Mouse (Mus musculus): Measurements from ENCODE around the gene Gtf2ird2. TPM values are rescaled to one million over a fixed set of nuclear protein-coding genes. Genes with fewer than 3 reads are reported as not detected.
A peak's percentile ranks its signal among the peaks of the same experiment; 100 is the strongest.

Gene Gtf2ird2
- polyA plus RNA-seq, 1 experiment from 2014 or later = 15.8 TPM

- no peak overlapping the region for H3K4me3 ChIP-seq
- WGBS = 70% methylated on average over 12 of the region's 12 CpGs
- no peak overlapping the region for H3K9ac ChIP-seq
- H3K27me3 ChIP-seq = 0 out of 2 replicates have a peak, but pooled peaks cover 6% of the 10 kb centered on the region
- H3K4me1 ChIP-seq (replicated peaks) = peaks cover 4% of the 10 kb centered on the region
- no peaks in the 10 kb centered on the region for H3K36me3 ChIP-seq
- H3K27ac ChIP-seq (replicated peaks) = no peak overlapping the region
- ATAC-seq (ENCODE audit: low FRiP score, low read depth) = no peak
- no peaks in the 10 kb centered on the region for H3K9me3 ChIP-seq
- no peak overlapping the region for H3K4me2 ChIP-seq
Measured at GRCm38 (mm10) chr5:134226946-134227345, 43.1 kb downstream of the Gtf2ird2 start.

- no peak for ATAC-seq (ENCODE audit: low FRiP score, low read depth)
- Histone ChIP-seq H3K9ac (no peak overlapping the region), H3K9me3 (no peaks in the 10 kb centered on the region), H3K27me3 (no peaks in the 10 kb centered on the region), H3K27ac (replicated peaks) (no peak overlapping the region), H3K4me1 (replicated peaks) (no peaks in the 10 kb centered on the region), H3K36me3 (no peaks in the 10 kb centered on the region), H3K4me2 (no peak overlapping the region), H3K4me3 (no peak overlapping the region)
- 39% methylated on average over 11 of the region's 11 CpGs for WGBS
Measured at GRCm38 (mm10) chr5:134227574-134228248, 43.9 kb downstream of the Gtf2ird2 start.

GRCm38 (mm10) chr5:134228249-134228638 is 44.4 kb downstream of the Gtf2ird2 start:
- no peak for ATAC-seq (ENCODE audit: low FRiP score, low read depth)
- H3K9ac ChIP-seq = no peak overlapping the region
- 84% methylated on average over 6 of the region's 6 CpGs for WGBS

GRCm38 (mm10) chr5:134229391-134229790 is 45.6 kb downstream of the Gtf2ird2 start, which contains the start of gene Ncf1:
Gene Ncf1 (minus strand): TSS chr5:134229625.
- Histone ChIP-seq H3K9me3 (no peaks in the 10 kb centered on the region), H3K36me3 (no peaks in the 10 kb centered on the region), H3K27ac (replicated peaks) (no peak within 1 kb of the TSS), H3K4me3 (no peak within 1 kb of the TSS), H3K27me3 (no peaks in the 10 kb centered on the region), H3K4me1 (replicated peaks) (no peaks in the 10 kb centered on the region), H3K4me2 (no peak within 1 kb of the TSS), H3K9ac (no peak within 1 kb of the TSS)
- WGBS = 90% methylated on average over 7 of the region's 7 CpGs
- no peak for ATAC-seq (ENCODE audit: low FRiP score, low read depth)

More at GRCm38 (mm10) chr5:134228249-134228638, 44.4 kb downstream of the Gtf2ird2 start:
- Histone ChIP-seq H3K27me3 (no peaks in the 10 kb centered on the region), H3K27ac (replicated peaks) (no peak overlapping the region), H3K4me2 (no peak overlapping the region), H3K4me3 (no peak overlapping the region), H3K36me3 (no peaks in the 10 kb centered on the region), H3K9me3 (no peaks in the 10 kb centered on the region), H3K4me1 (replicated peaks) (no peaks in the 10 kb centered on the region)

GRCm38 (mm10) chr5:134231376-134231775 is 47.6 kb downstream of the Gtf2ird2 start:
- no peak overlapping the region for H3K9ac ChIP-seq
- H3K36me3 ChIP-seq = peaks cover 6% of the 10 kb centered on the region; the same call in 1 of the 2 replicates
- H3K27me3 ChIP-seq = no peaks in the 10 kb centered on the region
- no peak for ATAC-seq (ENCODE audit: low FRiP score, low read depth)
- H3K4me1 ChIP-seq (replicated peaks) = 0 out of 2 replicates have a peak, but pooled peaks cover 4% of the 10 kb centered on the region
- H3K9me3 ChIP-seq = no peaks in the 10 kb centered on the region
- 80% methylated on average over 5 of the region's 5 CpGs for WGBS
- no peak overlapping the region for H3K4me3 ChIP-seq
- no peak overlapping the region for H3K27ac ChIP-seq (replicated peaks)
- H3K4me2 ChIP-seq = no peak overlapping the region

GRCm38 (mm10) chr5:134232111-134232510 is 48.3 kb downstream of the Gtf2ird2 start:
- no peak overlapping the region for H3K4me2 ChIP-seq
- 0 out of 2 replicates have a peak, but pooled peaks cover 4% of the 10 kb centered on the region for H3K4me1 ChIP-seq (replicated peaks)
- ATAC-seq (ENCODE audit: low FRiP score, low read depth) = no peak
- no peak overlapping the region for H3K27ac ChIP-seq (replicated peaks)
- WGBS = 76% methylated on average over 6 of the region's 6 CpGs
- H3K4me3 ChIP-seq = no peak overlapping the region
- H3K9me3 ChIP-seq = no peaks in the 10 kb centered on the region
- H3K27me3 ChIP-seq = no peaks in the 10 kb centered on the region
- peaks cover 13% of the 10 kb centered on the region for H3K36me3 ChIP-seq
- H3K9ac ChIP-seq = no peak overlapping the region

GRCm38 (mm10) chr5:134232568-134232967 is 48.7 kb downstream of the Gtf2ird2 start:
- no peak overlapping the region for H3K9ac ChIP-seq
- 54% methylated on average over 7 of the region's 7 CpGs for WGBS
- no peak overlapping the region for H3K27ac ChIP-seq (replicated peaks)
- H3K27me3 ChIP-seq = no peaks in the 10 kb centered on the region
- H3K4me1 ChIP-seq (replicated peaks) = 0 out of 2 replicates have a peak, but pooled peaks cover 4% of the 10 kb centered on the region
- no peak for ATAC-seq (ENCODE audit: low FRiP score, low read depth)
- no peaks in the 10 kb centered on the region for H3K9me3 ChIP-seq
- no peak overlapping the region for H3K4me3 ChIP-seq
- H3K4me2 ChIP-seq = no peak overlapping the region
- H3K36me3 ChIP-seq = peaks cover 18% of the 10 kb centered on the region

- no peaks in the 10 kb centered on the region for H3K9me3 ChIP-seq
- no peak overlapping the region for H3K27ac ChIP-seq (replicated peaks)
- 0 out of 2 replicates have a peak, but pooled peaks cover 4% of the 10 kb centered on the region for H3K4me1 ChIP-seq (replicated peaks)
- no peak for ATAC-seq (ENCODE audit: low FRiP score, low read depth)
- no peak overlapping the region for H3K9ac ChIP-seq
- no peak overlapping the region for H3K4me3 ChIP-seq
- H3K4me2 ChIP-seq = no peak overlapping the region
- no peaks in the 10 kb centered on the region for H3K27me3 ChIP-seq
- H3K36me3 ChIP-seq = peaks cover 23% of the 10 kb centered on the region
- 67% methylated on average over 7 of the region's 7 CpGs for WGBS
Measured at GRCm38 (mm10) chr5:134233244-134233651, 49.4 kb downstream of the Gtf2ird2 start.

- no peak overlapping the region for H3K4me3 ChIP-seq
- H3K27me3 ChIP-seq = no peaks in the 10 kb centered on the region
- no peak overlapping the region for H3K4me2 ChIP-seq
- ATAC-seq (ENCODE audit: low FRiP score, low read depth) = no peak
- 64% methylated on average over 2 of the region's 2 CpGs for WGBS
- H3K36me3 ChIP-seq = peaks cover 31% of the 10 kb centered on the region
- H3K9me3 ChIP-seq = no peaks in the 10 kb centered on the region
- H3K9ac ChIP-seq = no peak overlapping the region
- H3K27ac ChIP-seq (replicated peaks) = no peak overlapping the region
- peaks cover 4% of the 10 kb centered on the region; the same call in 1 of the 2 replicates for H3K4me1 ChIP-seq (replicated peaks)
Measured at GRCm38 (mm10) chr5:134234205-134234604, 50.4 kb downstream of the Gtf2ird2 start.

- Histone ChIP-seq H3K36me3 (peaks cover 40% of the 10 kb centered on the region), H3K27me3 (no peaks in the 10 kb centered on the region), H3K9ac (no peak overlapping the region), H3K4me3 (no peak overlapping the region), H3K4me1 (replicated peaks) (peaks cover 4% of the 10 kb centered on the region; the same call in 1 of the 2 replicates), H3K4me2 (no peak overlapping the region), H3K9me3 (no peaks in the 10 kb centered on the region), H3K27ac (replicated peaks) (0 out of 2 replicates have a peak overlapping the region, but pooled peaks have one; percentile 27)
- ATAC-seq (ENCODE audit: low FRiP score, low read depth) = no peak
- 39% methylated on average over 6 of the region's 6 CpGs for WGBS
Measured at GRCm38 (mm10) chr5:134235111-134235510, 51.3 kb downstream of the Gtf2ird2 start.

- Histone ChIP-seq H3K36me3 (peaks cover 51% of the 10 kb centered on the region), H3K9me3 (no peaks in the 10 kb centered on the region), H3K4me2 (no peak overlapping the region), H3K27me3 (no peaks in the 10 kb centered on the region), H3K27ac (replicated peaks) (no peak overlapping the region), H3K4me1 (replicated peaks) (peaks cover 4% of the 10 kb centered on the region; the same call in 1 of the 2 replicates), H3K9ac (no peak overlapping the region), H3K4me3 (no peak overlapping the region)
- 88% methylated on average over 3 of the region's 3 CpGs for WGBS
- ATAC-seq (ENCODE audit: low FRiP score, low read depth) = no peak
Measured at GRCm38 (mm10) chr5:134236241-134236640, 52.4 kb downstream of the Gtf2ird2 start.

- Histone ChIP-seq H3K9me3 (no peaks in the 10 kb centered on the region), H3K4me2 (no peak overlapping the region), H3K9ac (no peak overlapping the region), H3K27me3 (no peaks in the 10 kb centered on the region), H3K27ac (replicated peaks) (no peak overlapping the region), H3K4me3 (no peak overlapping the region), H3K36me3 (peaks cover 56% of the 10 kb centered on the region), H3K4me1 (replicated peaks) (peaks cover 4% of the 10 kb centered on the region; the same call in 1 of the 2 replicates)
- ATAC-seq (ENCODE audit: low FRiP score, low read depth) = no peak
- 89% methylated on average over 6 of the region's 6 CpGs for WGBS
Measured at GRCm38 (mm10) chr5:134236796-134237195, 53.0 kb downstream of the Gtf2ird2 start.

All from hindbrain, embryonic 15.5 days (tissue).